Mouse (Mus musculus) liver, embryonic 12.5 days (tissue): ENCODE results near the gene Serinc3. TPM values are rescaled to one million over a fixed set of nuclear protein-coding genes. Genes with fewer than 3 reads are reported as not detected.
"Not testable (repeated sequence)": the region's sequence is repeated elsewhere in the genome, so short reads cannot be mapped to it uniquely, and the experiment has no call there.

Experiments used
- ATAC-seq: fragments of 200-750 bp; cut with Nextera tagmentation; 2 replicates; pipeline ENCODE4 v1.8.0; 2017; ENCODE audit warnings: moderate number of reproducible peaks, mild to moderate bottlenecking, moderate library complexity
- H3K27ac ChIP-seq: fragments of 300-500 bp; sonication (generic); 2 replicates; pipeline ENCODE4 v1.5.1; 2016; ENCODE audit warnings: mild to moderate bottlenecking
- H3K27me3 ChIP-seq: fragments of 300-500 bp; sonication (generic); replicated peaks from 2 replicates; pipeline ENCODE4 v1.6.1; 2016; ENCODE audit warnings: mild to moderate bottlenecking, moderate library complexity
- H3K36me3 ChIP-seq: fragments of 300-500 bp; sonication (generic); 2 replicates; pipeline ENCODE4 v1.6.1; 2016; ENCODE audit warnings: mild to moderate bottlenecking, moderate library complexity
- H3K4me1 ChIP-seq: fragments of 300-500 bp; sonication (generic); 2 replicates; pipeline ENCODE4 v1.6.1; 2016
- H3K4me2 ChIP-seq: fragments of 300-500 bp; sonication (generic); 2 replicates; pipeline ENCODE4 v1.6.1; 2016; ENCODE audit warnings: mild to moderate bottlenecking, moderate library complexity
- H3K4me3 ChIP-seq: fragments of 300-500 bp; sonication (generic); 2 replicates; pipeline ENCODE4 v1.5.1; 2016; ENCODE audit warnings: mild to moderate bottlenecking, moderate library complexity
- H3K9ac ChIP-seq: fragments of 300-500 bp; sonication (generic); 2 replicates; pipeline ENCODE4 v1.6.1; 2016; ENCODE audit warnings: mild to moderate bottlenecking, moderate library complexity
- H3K9me3 ChIP-seq: fragments of 300-500 bp; sonication (generic); replicated peaks from 2 replicates; pipeline ENCODE4 v1.6.1; 2016; ENCODE audit warnings: mild to moderate bottlenecking, moderate library complexity
- WGBS: fragments of 180-500 bp; shearing (Covaris S2); methylation state at CpG from one replicate; pipeline ENCODE4 v1.1.7; 2016; ENCODE audit not compliant: insufficient replicate concordance; 5-methylcytosine and 5-hydroxymethylcytosine counted together
- polyA plus RNA-seq: library from polyadenylated mRNA; unstranded; fragments of >200 nt; fragmentation: Nextera tagmentation; extraction: Ambion mirVana; gene quantifications from 2 replicates; pipeline ENCODE4 v1.2.1, GENCODE M21; 2016

Serinc3 gene
- polyA plus RNA-seq, 1 experiment from 2014 or later = 127 TPM

- peaks cover 30% of the 10 kb centered on the region for H3K36me3 ChIP-seq
- H3K9ac ChIP-seq = no peak overlapping the region; the same call in 1 of the 2 replicates
- no peak overlapping the region for H3K4me3 ChIP-seq
- H3K27me3 ChIP-seq = no peaks in the 10 kb centered on the region
- peaks cover 57% of the 10 kb centered on the region for H3K4me1 ChIP-seq
- H3K9me3 ChIP-seq = no peaks in the 10 kb centered on the region
- WGBS = 75% methylated on average over 6 of the region's 6 CpGs
- no peak overlapping the region for H3K27ac ChIP-seq
- H3K4me2 ChIP-seq = no peak overlapping the region
- no peak for ATAC-seq
Observed at GRCm38 (mm10) chr2:163661371-163661850, 16.5 kb upstream of the Serinc3 start.

- H3K4me1 ChIP-seq = peaks cover 57% of the 10 kb centered on the region
- no peaks in the 10 kb centered on the region for H3K27me3 ChIP-seq
Observed at GRCm38 (mm10) chr2:163660103-163660701, 15.3 kb upstream of the Serinc3 start.

GRCm38 (mm10) chr2:163659431-163659830 lies 14.5 kb upstream of the Serinc3 start:
- H3K36me3 ChIP-seq = peaks cover 20% of the 10 kb centered on the region
- H3K9me3 ChIP-seq = no peaks in the 10 kb centered on the region
- peaks cover 57% of the 10 kb centered on the region for H3K4me1 ChIP-seq
- no peak for ATAC-seq
- 59% methylated on average over 12 of the region's 12 CpGs for WGBS
- H3K27me3 ChIP-seq = no peaks in the 10 kb centered on the region
- peak overlapping the region; percentile 82 for H3K4me3 ChIP-seq
- H3K9ac ChIP-seq = peak overlapping the region; percentile 92
- peak overlapping the region; percentile 83 for H3K4me2 ChIP-seq
- H3K27ac ChIP-seq = peak overlapping the region; percentile 82

More at GRCm38 (mm10) chr2:163660103-163660701, 15.3 kb upstream of the Serinc3 start:
- Histone ChIP-seq H3K9me3 (no peaks in the 10 kb centered on the region), H3K4me2 (peak overlapping the region; percentile 83), H3K4me3 (peak overlapping the region; percentile 82; the same call in 1 of the 2 replicates), H3K36me3 (peaks cover 20% of the 10 kb centered on the region), H3K9ac (peak overlapping the region; percentile 49), H3K27ac (peak overlapping the region; percentile 48)
- peak; percentile 31; the same call in 1 of the 2 replicates for ATAC-seq
- WGBS = 50% methylated on average over 5 of the region's 5 CpGs

- no peaks in the 10 kb centered on the region for H3K9me3 ChIP-seq
- H3K9ac ChIP-seq = peak overlapping the region; percentile 92
- H3K4me3 ChIP-seq = peak overlapping the region; percentile 82
- no peaks in the 10 kb centered on the region for H3K27me3 ChIP-seq
- WGBS = 1% methylated on average over 8 of the region's 8 CpGs
- peak overlapping the region; percentile 83 for H3K4me2 ChIP-seq
- peaks cover 52% of the 10 kb centered on the region for H3K4me1 ChIP-seq
- peak overlapping the region; percentile 82 for H3K27ac ChIP-seq
- peak; percentile 12 for ATAC-seq
- peaks cover 16% of the 10 kb centered on the region for H3K36me3 ChIP-seq
Observed at GRCm38 (mm10) chr2:163658941-163659340, 14.0 kb upstream of the Serinc3 start.

GRCm38 (mm10) chr2:163657975-163658886 lies 13.3 kb upstream of the Serinc3 start, which contains the start of gene Pkig:
Pkig (plus strand) TSS chr2:163658386.
- H3K36me3 ChIP-seq = peaks cover 16% of the 10 kb centered on the region
- peaks cover 48% of the 10 kb centered on the region for H3K4me1 ChIP-seq
- H3K9me3 ChIP-seq = no peaks in the 10 kb centered on the region
- H3K27me3 ChIP-seq = no peaks in the 10 kb centered on the region
- H3K27ac ChIP-seq = peak within 1 kb of the TSS; percentile 82
- H3K4me2 ChIP-seq = peak within 1 kb of the TSS; percentile 83
- peak within 1 kb of the TSS; percentile 92 for H3K9ac ChIP-seq
- H3K4me3 ChIP-seq = peak within 1 kb of the TSS; percentile 82
- ATAC-seq = peak; percentile 85
- WGBS = 3% methylated on average over 68 of the region's 71 CpGs

GRCm38 (mm10) chr2:163657486-163657885 lies 12.6 kb upstream of the Serinc3 start:
- Histone ChIP-seq H3K4me3 (peak overlapping the region; percentile 82; the same call in 1 of the 2 replicates), H3K4me1 (peaks cover 41% of the 10 kb centered on the region), H3K27me3 (no peaks in the 10 kb centered on the region), H3K36me3 (peaks cover 9% of the 10 kb centered on the region; the same call in 1 of the 2 replicates), H3K27ac (no peak overlapping the region), H3K9me3 (no peaks in the 10 kb centered on the region), H3K4me2 (peak overlapping the region; percentile 83), H3K9ac (peak overlapping the region; percentile 19; the same call in 1 of the 2 replicates)
- 84% methylated on average over 2 of the region's 2 CpGs for whole genome bisulfite sequencing
- no peak for ATAC-seq

- H3K9me3 ChIP-seq, H3K4me2 ChIP-seq, ATAC-seq, H3K9ac ChIP-seq, H3K27me3 ChIP-seq, H3K36me3 ChIP-seq, H3K27ac ChIP-seq, H3K4me3 ChIP-seq: not testable (repeated sequence)
- WGBS = 93% methylated on average over 9 of the region's 12 CpGs
- peaks cover 23% of the 10 kb centered on the region for H3K4me1 ChIP-seq
Observed at GRCm38 (mm10) chr2:163655699-163656098, 10.8 kb upstream of the Serinc3 start.

GRCm38 (mm10) chr2:163646461-163647080 lies 1.6 kb upstream of the Serinc3 start:
- Histone ChIP-seq H3K9me3 (peaks cover 10% of the 10 kb centered on the region; the same call in 1 of the 2 replicates), H3K4me1 (peaks cover 25% of the 10 kb centered on the region), H3K4me3 (no peak overlapping the region), H3K27me3 (no peaks in the 10 kb centered on the region), H3K9ac (no peak overlapping the region), H3K36me3 (peaks cover 16% of the 10 kb centered on the region), H3K4me2 (no peak overlapping the region), H3K27ac (no peak overlapping the region)
- 70% methylated on average over 5 of the region's 5 CpGs for WGBS
- ATAC-seq = no peak

- H3K27me3 ChIP-seq = no peaks in the 10 kb centered on the region
- H3K9ac ChIP-seq = peak overlapping the region; percentile 92
- peaks cover 32% of the 10 kb centered on the region for H3K4me1 ChIP-seq
- H3K4me3 ChIP-seq = peak overlapping the region; percentile 78
- peak overlapping the region; percentile 99 for H3K27ac ChIP-seq
- no peak for ATAC-seq
- H3K4me2 ChIP-seq = peak overlapping the region; percentile 84
- WGBS = 46% methylated on average over 11 of the region's 11 CpGs
- H3K36me3 ChIP-seq = peaks cover 23% of the 10 kb centered on the region
- H3K9me3 ChIP-seq = peaks cover 7% of the 10 kb centered on the region; the same call in 1 of the 2 replicates
Observed at GRCm38 (mm10) chr2:163645700-163646460, 949 bp upstream of the Serinc3 start.

- Histone ChIP-seq H3K4me1 (peaks cover 51% of the 10 kb centered on the region), H3K27me3 (no peaks in the 10 kb centered on the region), H3K27ac (peak overlapping the region; percentile 99), H3K4me2 (peak overlapping the region; percentile 84), H3K36me3 (peaks cover 41% of the 10 kb centered on the region), H3K9ac (peak overlapping the region; percentile 92), H3K4me3 (peak overlapping the region; percentile 78), H3K9me3 (no peaks in the 10 kb centered on the region)
- WGBS = 2% methylated on average over 4 of the region's 4 CpGs
- ATAC-seq = no peak
Observed at GRCm38 (mm10) chr2:163644047-163644446, 884 bp downstream of the Serinc3 start.

- ATAC-seq = no peak
- 1% methylated on average over 2 of the region's 2 CpGs for WGBS
- peaks cover 55% of the 10 kb centered on the region for H3K4me1 ChIP-seq
- no peaks in the 10 kb centered on the region for H3K9me3 ChIP-seq
- peaks cover 46% of the 10 kb centered on the region for H3K36me3 ChIP-seq
- H3K4me2 ChIP-seq = peak overlapping the region; percentile 84
- peak overlapping the region; percentile 92 for H3K9ac ChIP-seq
- H3K4me3 ChIP-seq = peak overlapping the region; percentile 78
- H3K27ac ChIP-seq = peak overlapping the region; percentile 99
- no peaks in the 10 kb centered on the region for H3K27me3 ChIP-seq
Observed at GRCm38 (mm10) chr2:163643576-163643971, 1.4 kb downstream of the Serinc3 start.
